Mouse (Mus musculus): ENCODE measurements around the gene Slc35f4.

GRCm38 (mm10) chr14:49525931-49526291 lies at the start of gene Slc35f4:
- TF ChIP-seq CTCF (IDR thresholded peaks at IDR 0.05; ENCODE audit: low read depth) = no peak
- TF ChIP-seq EP300 (optimal IDR thresholded peaks at IDR 0.05) = no peak

Measured in stomach, postnatal 0 days (tissue).